Mouse (Mus musculus) adrenal gland, postnatal 14 days (tissue): Measurements from ENCODE around the gene Olfr769. TPM values are rescaled to one million over a fixed set of nuclear protein-coding genes. Genes with fewer than 3 reads are reported as not detected.
A peak's percentile ranks its signal among the peaks of the same experiment; 100 is the strongest.
"Not testable (repeated sequence)": the region's sequence is repeated elsewhere in the genome, so short reads cannot be mapped to it uniquely, and the experiment has no call there.

Source experiments
- DNase-seq: peaks from one replicate; pipeline ENCODE4 v3.0.0; 2021; ENCODE audit warnings: mixed read lengths
- long read RNA-seq, 2 experiments: library from polyadenylated mRNA; stranded (forward); transcript quantifications; one replicate each; pipeline ENCODE4 v2.0.0; 2021
- total RNA-seq: library from RNA; stranded (reverse); gene quantifications from 2 replicates; pipeline ENCODE4 v1.2.3, GENCODE M21; 2021

Olfr769 gene
- total RNA-seq: not detected in 2 replicates
- long read RNA-seq, experiment 1: 0 reads
- long read RNA-seq, experiment 2: 0 reads

DNA sequence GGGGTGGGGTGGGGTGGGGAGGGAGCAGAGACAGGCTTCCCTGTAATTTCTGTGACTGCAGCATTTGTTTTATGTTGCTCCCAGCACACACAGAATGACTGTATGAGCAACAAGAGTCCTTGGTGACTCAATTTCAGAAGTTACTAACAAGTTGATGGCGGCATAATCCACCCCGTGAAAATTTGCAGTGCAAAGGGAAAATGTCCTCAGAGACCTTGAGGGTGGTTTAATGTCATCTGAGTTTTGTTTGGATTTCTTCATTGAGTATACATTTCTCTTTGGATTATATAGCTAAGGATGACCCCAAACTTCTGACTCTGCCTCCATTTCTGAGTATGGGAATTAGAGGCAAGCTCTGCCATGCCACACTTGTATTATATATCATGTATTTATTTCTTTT lies at the start of gene Olfr769:
TSS of gene Olfr769 (minus strand) at position 101 of the 400 bp plus-strand sequence.
- peak; percentile 4 for DNase-seq

DNA sequence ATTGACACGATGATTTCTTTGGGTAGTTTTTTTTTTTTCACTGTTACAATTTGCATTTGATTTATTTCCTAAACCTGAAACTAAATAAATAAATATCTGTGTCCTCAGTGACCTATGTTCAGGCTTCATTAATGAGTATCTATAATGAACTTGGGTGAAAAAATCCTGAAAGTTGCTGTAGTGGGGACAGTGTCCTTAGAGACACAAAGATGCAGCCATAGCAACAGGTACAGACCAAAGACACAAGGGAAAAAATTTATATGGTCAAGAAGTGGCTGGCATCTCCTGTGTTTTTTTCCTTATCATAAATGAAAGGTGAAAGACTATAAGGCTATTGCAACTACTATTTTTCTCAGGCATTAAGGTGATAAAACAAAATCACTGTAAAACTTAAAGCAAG lies 47.0 kb upstream of the Olfr769 start, which contains the start of gene Olfr771:
TSS of gene Olfr771 (minus strand) at position 101 of the 400 bp plus-strand sequence.
- no peak for DNase-seq

DNA sequence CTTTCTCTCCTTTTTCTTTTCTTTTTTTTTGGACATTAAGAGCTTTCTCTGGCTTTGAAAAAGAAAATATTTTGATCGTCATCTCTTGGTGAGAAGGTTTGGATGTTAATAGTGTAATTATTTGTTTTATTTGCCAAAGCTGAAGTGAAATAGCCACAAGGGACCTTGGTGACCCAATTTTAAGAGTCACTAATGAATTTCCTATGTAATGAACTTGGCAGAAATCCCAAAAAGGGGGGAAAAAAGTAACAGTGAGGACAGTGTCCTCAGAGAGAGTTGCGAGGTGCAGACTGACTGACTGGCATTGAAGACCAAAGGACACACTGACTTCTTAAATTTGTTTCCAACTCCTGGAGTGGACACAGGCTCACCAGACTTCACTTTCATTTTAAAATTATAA lies 21.2 kb upstream of the Olfr769 start, which contains the start of gene Olfr770:
TSS of gene Olfr770 (minus strand) at position 101 of the 400 bp plus-strand sequence.
- DNase-seq: no peak

DNA sequence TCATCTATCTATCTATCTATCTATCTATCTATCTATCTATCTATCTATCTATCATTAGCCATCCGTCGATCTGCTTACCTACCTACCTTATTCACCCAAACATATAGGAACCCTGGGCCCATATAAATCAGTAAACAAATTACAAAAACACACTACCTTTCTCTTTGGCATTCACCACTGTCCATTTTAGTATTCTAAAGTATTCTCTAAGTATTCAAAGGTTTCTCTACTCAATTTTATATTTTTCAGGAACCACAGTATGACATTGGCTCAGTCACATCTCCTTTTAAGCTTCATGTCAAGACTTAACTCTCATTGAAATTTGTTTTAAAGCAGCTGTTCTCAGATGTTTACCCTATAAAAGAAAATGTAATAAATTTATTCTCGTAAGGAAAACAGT lies 2.5 kb downstream of the Olfr769 start:
- no peak for DNase-seq

DNA sequence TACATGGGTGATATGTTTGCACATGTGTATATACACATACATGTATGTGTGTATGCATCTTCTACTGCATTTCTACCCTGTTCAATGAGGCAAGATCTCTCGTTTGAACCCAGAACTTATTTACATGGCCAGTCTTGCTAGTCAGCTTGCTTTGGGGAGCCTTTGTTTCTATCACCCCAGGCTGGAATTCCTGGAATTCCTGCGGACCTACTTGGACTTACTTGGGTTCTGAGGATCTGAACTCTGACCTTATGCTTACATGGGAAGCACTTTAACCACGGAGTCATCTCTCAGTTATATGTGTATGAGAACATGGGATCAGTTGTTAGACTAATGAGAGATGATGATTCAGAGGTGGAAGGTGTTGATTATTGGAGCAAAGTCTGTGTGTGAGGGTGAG lies 16.4 kb downstream of the Olfr769 start:
- DNase-seq: no peak

DNA sequence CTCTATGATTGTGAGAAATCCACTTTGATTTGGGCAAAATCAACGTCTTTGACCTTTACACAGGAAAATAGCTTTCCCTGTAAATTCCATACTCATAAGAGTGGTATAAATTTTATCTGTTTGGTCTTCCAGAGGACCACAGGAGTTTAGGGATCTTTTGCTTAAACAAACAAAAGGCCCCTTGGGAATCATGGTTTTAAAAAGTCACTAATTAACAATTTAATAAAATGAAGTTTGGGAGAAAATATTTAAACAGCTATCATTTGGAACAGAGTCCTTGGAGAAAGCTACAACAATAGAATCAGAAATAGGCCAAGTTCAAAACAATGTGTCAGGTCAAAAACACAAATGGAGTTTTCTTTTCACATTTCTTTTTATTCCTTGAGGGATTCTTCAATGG lies 18.4 kb downstream of the Olfr769 start, which contains the start of gene Olfr768:
TSS of gene Olfr768 (minus strand) at position 101 of the 400 bp plus-strand sequence.
- no peak for DNase-seq

DNA sequence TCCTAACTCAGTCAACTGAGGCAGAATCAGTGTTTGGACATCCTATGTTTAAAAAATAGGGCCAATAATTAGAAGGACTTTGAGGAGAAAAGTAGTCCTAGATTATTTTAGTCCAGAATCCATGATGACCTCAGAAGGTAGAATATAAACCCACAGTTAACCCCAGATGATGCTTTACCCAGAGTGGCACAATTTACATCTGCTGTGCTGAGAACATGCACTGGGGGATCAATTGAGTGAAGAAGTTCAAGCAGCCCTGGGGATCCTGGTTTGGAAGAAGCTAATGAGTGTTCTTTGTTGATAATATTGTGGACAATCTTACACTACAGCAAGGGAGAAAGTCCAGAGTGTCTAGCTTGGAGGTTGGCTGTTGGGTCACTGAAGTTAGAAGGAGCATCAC lies 34.9 kb downstream of the Olfr769 start, which contains the start of gene Olfr767:
TSS of gene Olfr767 (minus strand) at position 101 of the 400 bp plus-strand sequence.
- DNase-seq: not testable (repeated sequence)

DNA sequence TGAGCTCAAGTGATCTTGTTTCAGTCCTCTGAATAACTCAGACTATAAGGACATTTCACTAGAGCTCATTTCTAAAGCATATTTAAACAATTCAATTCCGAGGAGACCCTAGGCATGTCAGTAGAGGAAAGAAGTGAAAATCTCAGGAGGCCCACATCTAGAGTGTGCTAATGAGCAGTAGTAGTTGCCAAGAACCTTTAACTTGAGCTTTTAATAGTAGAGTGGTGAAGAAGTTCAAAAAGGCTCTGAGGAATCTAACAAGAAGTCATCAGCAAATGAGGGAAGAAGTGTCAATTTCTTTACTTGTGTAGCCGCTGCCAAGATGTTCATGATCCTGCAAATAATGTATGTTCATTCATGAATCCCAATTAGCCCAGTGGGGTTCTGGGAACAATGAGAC lies 48.8 kb downstream of the Olfr769 start, which contains the start of gene Olfr766-ps1:
TSS of gene Olfr766-ps1 (minus strand) at position 101 of the 400 bp plus-strand sequence.
- no peak for DNase-seq

Other genes starting within 250 kb of the Olfr769 start
- 3.0 and 3.9 TPM in 2 replicates for gene Gdf11, start 226.1 kb downstream of the Olfr769 start, total RNA-seq
- gene Cd63, start 216.9 kb downstream of the Olfr769 start, total RNA-seq: 217 and 234 TPM in 2 replicates
- 10.9 and 15.5 TPM in 2 replicates for gene Rdh5, start 195.0 kb downstream of the Olfr769 start, total RNA-seq
- 220 TPM in 2 replicates for gene Bloc1s1, start 193.8 kb downstream of the Olfr769 start, total RNA-seq
- 18.7 and 19.0 TPM in 2 replicates for gene Itga7, start 184.0 kb downstream of the Olfr769 start, total RNA-seq
- gene Mettl7b, start 156.9 kb downstream of the Olfr769 start, total RNA-seq: 0.83 and 37.1 TPM in 2 replicates
- not detected in 2 replicates for gene Olfr9, start 128.4 kb downstream of the Olfr769 start, total RNA-seq
- not detected in 2 replicates for gene Olfr763, start 107.1 kb downstream of the Olfr769 start, total RNA-seq
- gene Olfr764-ps1, start 78.0 kb downstream of the Olfr769 start, total RNA-seq: not detected in 2 replicates
- gene Olfr765, start 67.9 kb downstream of the Olfr769 start, total RNA-seq: not detected in 2 replicates
- gene Olfr766-ps1, start 48.9 kb downstream of the Olfr769 start, total RNA-seq: not detected in 2 replicates
- gene Olfr767, start 35.0 kb downstream of the Olfr769 start, total RNA-seq: not detected in 2 replicates
- gene Olfr768, start 18.5 kb downstream of the Olfr769 start, total RNA-seq: not detected in 2 replicates
- not detected in 2 replicates for gene Olfr770, start 21.1 kb upstream of the Olfr769 start, total RNA-seq
- not detected in 2 replicates for gene Olfr771, start 46.9 kb upstream of the Olfr769 start, total RNA-seq
- gene Olfr772, start 60.1 kb upstream of the Olfr769 start, total RNA-seq: not detected in 2 replicates
- gene Olfr773, start 69.6 kb upstream of the Olfr769 start, total RNA-seq: not detected in 2 replicates
- gene Olfr774, start 118.3 kb upstream of the Olfr769 start, total RNA-seq: not detected in 2 replicates
- gene Olfr775, start 130.6 kb upstream of the Olfr769 start, total RNA-seq: not detected in 2 replicates
- not detected in 2 replicates for gene Olfr776, start 141.3 kb upstream of the Olfr769 start, total RNA-seq
- gene Olfr777, start 153.6 kb upstream of the Olfr769 start, total RNA-seq: not detected in 2 replicates
- not detected in 2 replicates for gene Olfr780, start 200.3 kb upstream of the Olfr769 start, total RNA-seq
- gene Olfr781, start 211.0 kb upstream of the Olfr769 start, total RNA-seq: not detected in 2 replicates
- gene Olfr782, start 231.0 kb upstream of the Olfr769 start, total RNA-seq: not detected in 2 replicates